Mouse (Mus musculus) NIH3T3 (cell line): ENCODE measurements at regions not wholly inside any gene's neighbourhood (a gene's known extent, or its start where the extent isn't known, plus 50 kb on each side); places are given as distances from the start of the nearest gene placed in this dataset.

Experiments used
- DNase-seq: peaks from one replicate; pipeline ENCODE4 v3.0.0-alpha.2; 2012; ENCODE audit warnings: low read depth

GRCm38 (mm10) chr1:119189461-119190066, 136.1 kb upstream of the Gli2 start:
- no peak for DNase-seq

- no peak for DNase-seq
These were observed 133.9 kb upstream of the Gli2 start for GRCm38 (mm10) chr1:119187301-119187700.

DNA sequence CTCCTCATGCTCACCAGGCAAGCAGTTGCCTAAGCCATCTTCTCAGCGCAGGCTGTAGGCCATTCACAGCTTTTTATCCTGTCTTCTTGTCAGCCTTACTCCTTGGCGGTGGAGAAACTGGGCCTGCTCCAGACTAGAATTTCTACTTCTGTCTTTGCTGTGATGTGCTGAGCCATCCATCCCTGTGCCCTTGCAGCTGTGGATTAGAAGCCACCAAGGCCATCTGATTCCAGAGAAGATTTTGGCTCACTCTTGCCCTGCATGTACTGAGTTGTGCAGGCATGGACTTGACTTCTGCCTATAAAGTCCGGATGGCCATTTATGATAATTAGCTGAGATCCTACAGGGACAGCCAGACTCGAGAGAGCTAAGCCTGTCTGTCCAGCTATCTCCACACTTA, 133.4 kb upstream of the Gli2 start:
- DNase-seq: no peak

- no peak for DNase-seq
These were observed 130.3 kb upstream of the Gli2 start for GRCm38 (mm10) chr1:119183558-119184270.

DNA sequence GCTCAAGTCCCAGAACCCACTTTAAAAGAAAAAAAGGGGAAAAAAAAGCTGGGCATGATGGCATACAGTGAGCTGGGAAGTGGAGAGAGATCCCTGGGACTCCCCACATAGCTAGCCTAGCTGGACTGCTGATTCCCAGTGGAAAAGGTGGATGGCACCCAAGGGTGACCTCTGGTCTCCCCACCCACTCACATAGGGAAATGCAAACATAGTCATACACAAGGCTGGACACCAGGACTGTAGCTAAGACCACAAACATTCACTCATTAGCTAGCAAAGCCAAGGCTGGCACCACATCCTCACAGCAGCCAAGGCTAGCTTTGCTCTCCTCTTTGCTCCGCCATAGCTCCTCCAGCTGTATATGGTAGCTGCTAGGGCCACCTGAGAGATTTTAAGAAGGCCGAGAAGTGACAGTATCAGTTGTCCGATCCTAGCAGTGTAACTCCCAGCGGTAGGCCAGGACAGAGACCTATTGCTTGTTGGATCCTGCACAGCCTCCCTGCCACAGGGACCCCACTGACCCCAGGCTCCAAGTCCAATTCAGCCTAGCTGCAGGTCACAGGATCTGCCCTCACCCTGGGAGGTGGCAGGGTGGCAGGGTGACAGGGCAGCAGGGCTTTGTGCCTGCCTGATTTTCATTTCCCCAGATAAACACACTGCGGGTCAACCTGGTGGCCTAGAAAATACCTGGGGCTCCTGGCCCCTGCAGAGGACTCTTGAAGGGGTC, 119.8 kb upstream of the Gli2 start:
- no peak for DNase-seq

DNA sequence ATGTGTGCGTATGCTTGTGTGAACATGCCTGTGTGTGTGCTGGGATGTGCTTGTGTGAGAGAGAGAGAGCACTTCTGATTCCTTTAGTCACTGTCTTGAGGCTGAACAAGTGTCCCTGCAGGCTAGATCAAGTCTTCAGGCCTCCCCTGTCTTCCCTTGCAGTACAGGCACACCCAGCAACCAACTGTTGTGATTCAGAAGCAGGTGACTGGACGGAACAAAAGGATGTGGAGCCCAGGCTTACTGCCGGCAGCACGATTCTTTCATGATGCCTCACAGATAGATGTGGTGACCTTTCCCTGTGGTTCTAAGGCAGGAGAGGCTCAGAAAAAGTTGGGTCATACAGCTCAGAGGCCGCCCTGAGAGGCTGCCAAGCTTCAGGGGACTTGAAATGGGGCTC, 114.0 kb upstream of the Gli2 start:
- DNase-seq: no peak

DNA sequence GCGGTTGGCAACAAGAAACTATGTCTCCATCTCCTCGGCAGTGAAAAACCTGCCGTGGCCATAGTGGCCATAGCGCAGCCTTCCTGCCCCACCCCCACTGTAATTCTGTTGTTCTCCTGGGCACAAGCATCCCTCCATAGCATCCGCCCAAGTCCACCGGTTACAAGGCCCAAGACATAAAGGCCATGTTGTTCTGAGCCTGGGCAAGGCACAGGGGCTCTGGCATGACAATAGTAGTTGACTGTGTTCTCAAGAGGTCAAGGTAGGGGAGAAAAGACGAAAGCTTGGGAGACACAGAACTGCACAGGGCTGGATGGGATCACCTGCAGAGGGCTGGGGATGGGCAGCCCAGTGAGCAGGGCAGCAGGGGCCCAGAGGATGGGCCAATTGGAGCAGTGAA, 112.9 kb upstream of the Gli2 start:
- no peak for DNase-seq

DNA sequence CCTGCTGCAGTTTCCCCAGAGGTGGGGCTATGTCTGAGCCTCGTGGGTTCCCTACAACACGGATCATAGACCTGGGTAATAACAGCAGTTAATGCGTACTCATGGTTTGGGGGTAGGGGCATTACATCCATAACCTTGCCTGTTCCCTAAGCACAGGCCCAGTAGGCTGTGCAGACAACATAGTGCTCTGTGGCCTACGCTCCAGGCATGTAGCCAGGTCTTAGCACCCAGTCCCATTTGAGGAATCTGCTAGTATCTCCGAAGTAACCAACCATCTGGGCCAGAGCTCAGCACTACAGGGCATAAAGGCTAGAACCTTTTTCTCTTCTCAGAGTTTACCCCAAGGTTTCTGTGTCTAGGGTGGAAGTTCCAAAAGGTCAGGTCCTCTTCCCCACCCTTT, 111.4 kb upstream of the Gli2 start:
- DNase-seq: no peak

GRCm38 (mm10) chr1:119163846-119164245, 110.4 kb upstream of the Gli2 start:
- DNase-seq: no peak

- DNase-seq: no peak
These were observed 109.8 kb upstream of the Gli2 start for GRCm38 (mm10) chr1:119163114-119163740.

- DNase-seq: no peak
These were observed 108.3 kb upstream of the Gli2 start for GRCm38 (mm10) chr1:119161751-119162150.

DNA sequence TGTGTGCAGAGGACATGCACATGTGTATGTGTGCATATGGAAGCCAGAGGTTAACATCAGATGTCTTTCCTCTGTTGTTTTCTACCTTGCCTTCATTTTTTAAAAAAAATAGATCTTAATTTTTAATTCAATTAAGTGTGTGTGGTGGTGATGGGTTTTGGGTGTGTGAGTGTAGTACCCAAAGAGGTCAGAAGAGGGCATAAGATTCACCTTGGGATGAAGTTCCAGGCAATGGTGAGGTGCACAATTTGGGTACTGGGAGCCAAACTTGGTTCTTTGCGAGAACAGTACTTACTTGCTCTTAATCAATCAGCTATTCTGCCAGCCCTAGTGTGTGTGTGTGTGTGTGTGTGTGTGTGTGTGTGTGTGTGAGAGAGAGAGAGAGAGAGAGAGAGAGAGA, 106.9 kb upstream of the Gli2 start:
- DNase-seq: no peak

GRCm38 (mm10) chr1:119157171-119157700, 103.8 kb upstream of the Gli2 start:
- DNase-seq: no peak

GRCm38 (mm10) chr1:119153619-119154018, 100.2 kb upstream of the Gli2 start:
- DNase-seq: no peak

- peak; percentile 73 for DNase-seq
These were observed 99.4 kb upstream of the Gli2 start for GRCm38 (mm10) chr1:119152776-119153175.

- DNase-seq: no peak
These were observed 94.1 kb upstream of the Gli2 start for GRCm38 (mm10) chr1:119147506-119147905.

DNA sequence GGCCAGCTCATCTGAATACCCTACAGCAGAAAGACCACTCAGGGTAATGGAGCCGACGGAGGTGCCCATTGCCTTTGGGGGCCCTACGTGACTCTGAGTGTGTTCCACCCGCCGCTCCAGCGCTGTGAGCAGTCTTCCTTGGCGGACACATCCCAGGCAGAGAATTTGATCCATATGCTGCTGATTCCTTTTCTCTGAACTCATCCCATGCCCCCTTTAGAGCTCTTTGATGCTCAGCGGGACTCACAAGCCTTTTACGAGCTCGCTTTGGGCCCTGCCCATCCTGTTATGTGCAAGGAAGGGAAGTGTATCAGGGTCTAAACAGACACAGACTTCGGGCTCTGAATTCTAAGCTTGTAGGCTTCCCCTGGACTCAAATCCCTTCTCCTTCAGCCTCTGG, 90.4 kb upstream of the Gli2 start:
- no peak for DNase-seq

GRCm38 (mm10) chr1:119129039-119129438, 75.6 kb upstream of the Gli2 start:
- peak; percentile 37 for DNase-seq

- peak; percentile 80 for DNase-seq
These were observed 72.1 kb upstream of the Gli2 start for GRCm38 (mm10) chr1:119125561-119125960.

DNA sequence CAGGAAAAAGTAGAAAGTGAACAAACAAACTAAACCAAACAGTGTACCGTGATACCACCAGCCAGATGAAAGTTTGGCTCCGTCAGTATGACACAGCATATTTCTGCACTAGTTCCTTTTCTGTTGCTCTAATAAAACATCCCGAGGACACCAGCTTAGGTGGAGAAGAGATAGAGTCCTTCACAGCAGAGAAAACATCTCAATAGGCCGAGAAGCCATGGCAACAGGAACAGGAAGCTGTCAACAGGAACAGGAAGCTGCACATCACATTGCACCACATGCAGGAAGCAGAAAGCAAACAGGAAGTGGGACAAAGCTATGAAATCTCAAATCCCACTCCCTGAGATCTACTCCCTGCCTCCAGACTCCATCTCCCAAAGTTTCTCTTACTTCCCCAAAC, 71.4 kb upstream of the Gli2 start:
- DNase-seq: peak; percentile 37

DNA sequence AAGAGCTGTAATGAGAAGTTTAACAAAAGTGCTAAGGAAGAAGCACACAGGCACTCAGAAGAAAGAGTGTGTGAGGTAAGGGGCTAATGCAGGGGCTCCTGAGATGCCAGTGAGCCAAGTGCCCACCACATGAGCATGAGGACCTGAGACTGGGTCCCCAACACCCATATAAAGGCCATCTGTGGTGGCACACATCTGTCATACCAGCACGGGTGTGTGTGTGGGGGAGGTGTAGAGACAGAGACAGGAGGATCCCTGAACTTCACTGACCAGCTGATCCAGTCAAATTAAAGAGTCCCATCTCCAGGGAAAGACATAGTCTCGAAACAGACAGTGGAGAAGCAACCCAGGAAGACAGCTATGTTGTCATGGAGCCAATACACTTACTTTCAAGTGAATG, 70.6 kb upstream of the Gli2 start:
- DNase-seq: no peak

DNA sequence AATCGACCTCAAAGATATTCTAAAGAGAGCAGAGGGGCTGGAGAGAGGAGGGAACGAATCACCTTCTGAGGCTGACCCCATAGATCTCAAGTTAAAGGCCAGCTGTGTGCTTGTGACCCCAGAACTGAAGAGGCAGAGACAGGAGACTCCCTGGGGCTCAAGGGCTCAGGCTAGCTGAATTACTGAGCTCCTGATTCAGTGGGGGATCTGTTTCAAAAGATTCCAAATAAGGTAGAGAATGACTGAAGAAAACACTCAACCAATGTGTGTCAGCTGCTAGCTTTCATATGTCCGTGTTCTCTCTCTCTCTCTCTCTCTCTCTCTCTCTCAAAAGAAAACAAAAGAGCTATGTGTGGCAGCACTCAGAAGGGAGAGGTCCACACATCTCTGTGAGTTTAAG, 70.0 kb upstream of the Gli2 start:
- peak; percentile 21 for DNase-seq

DNA sequence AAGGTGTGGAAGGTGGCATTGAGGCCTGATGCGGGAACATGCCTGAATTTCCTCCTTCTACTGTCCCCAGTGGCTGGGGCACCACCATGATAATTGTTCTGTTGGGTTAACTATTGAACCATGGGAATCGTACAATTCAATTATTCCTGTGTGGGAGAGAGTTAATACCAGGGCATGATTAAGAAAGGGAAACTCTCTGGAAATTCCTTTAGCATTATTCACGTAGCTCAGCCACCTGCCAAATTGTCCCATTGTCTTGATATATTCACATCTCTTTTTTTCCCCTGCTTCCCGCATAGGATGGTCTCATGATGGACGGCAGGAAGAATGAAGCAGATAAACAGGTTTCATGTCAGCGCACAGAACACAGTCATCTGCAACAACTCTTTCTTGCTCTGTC, 69.6 kb upstream of the Gli2 start:
- no peak for DNase-seq
